Mouse (Mus musculus) embryonic facial prominence, embryonic 11.5 days (tissue): ENCODE measurements around the gene Tnfrsf1a. TPM values are rescaled to one million over a fixed set of nuclear protein-coding genes. Genes with fewer than 3 reads are reported as not detected.

Experiments used
- ATAC-seq: fragments of 200-750 bp; cut with Nextera tagmentation; replicated peaks from 2 replicates; pipeline ENCODE4 v1.8.0; 2017; ENCODE audit warnings: low read depth; ENCODE audit not compliant: insufficient number of reproducible peaks, low FRiP score, low TSS enrichment
- DNase-seq: peaks from one replicate; pipeline ENCODE4 v3.0.0-alpha.2; 2015; ENCODE audit warnings: low spot score
- H3K27ac ChIP-seq: fragments of 300-500 bp; sonication (generic); replicated peaks from 2 replicates; pipeline ENCODE4 v1.5.1; 2014; ENCODE audit warnings: mild to moderate bottlenecking, low read depth, low read length, control low read depth
- H3K27me3 ChIP-seq: fragments of 300-500 bp; sonication (generic); 2 replicates; pipeline ENCODE4 v1.6.1; 2014; ENCODE audit warnings: mild to moderate bottlenecking, low read length, moderate library complexity, mixed read lengths; ENCODE audit not compliant: control insufficient read depth, insufficient read depth
- H3K36me3 ChIP-seq: fragments of 300-500 bp; sonication (generic); replicated peaks from 2 replicates; pipeline ENCODE4 v1.6.1; 2014; ENCODE audit warnings: low read depth, mild to moderate bottlenecking, low read length, moderate library complexity, mixed read lengths; ENCODE audit not compliant: control insufficient read depth, insufficient read depth
- H3K4me1 ChIP-seq: fragments of 300-500 bp; sonication (generic); 2 replicates; pipeline ENCODE4 v1.6.1; 2014; ENCODE audit warnings: low read length, mixed read lengths; ENCODE audit not compliant: control insufficient read depth, insufficient read depth
- H3K4me2 ChIP-seq: fragments of 300-500 bp; sonication (generic); 2 replicates; pipeline ENCODE4 v1.6.1; 2014; ENCODE audit warnings: low read depth, mild to moderate bottlenecking, control low read depth, low read length, moderate library complexity
- H3K4me3 ChIP-seq: fragments of 300-500 bp; sonication (generic); 2 replicates; pipeline ENCODE4 v1.5.1; 2014; ENCODE audit warnings: low read depth, low read length, control low read depth
- H3K9ac ChIP-seq: fragments of 300-500 bp; sonication (generic); replicated peaks from 2 replicates; pipeline ENCODE4 v1.6.1; 2014; ENCODE audit warnings: mild to moderate bottlenecking, control low read depth, low read length
- H3K9me3 ChIP-seq: fragments of 300-500 bp; sonication (generic); replicated peaks from 2 replicates; pipeline ENCODE4 v1.6.1; 2016; ENCODE audit warnings: mild to moderate bottlenecking, low read length, inconsistent platforms, mixed read lengths; ENCODE audit not compliant: control insufficient read depth
- WGBS: fragments of 180-500 bp; shearing (Covaris S2); extraction: QIAGEN DNeasy Blood & Tissue Kit; methylation state at CpG from one replicate; pipeline ENCODE4 v1.1.7; 2014; 5-methylcytosine and 5-hydroxymethylcytosine counted together
- polyA plus RNA-seq: library from polyadenylated mRNA; unstranded; fragments of >200 nt; fragmentation: Nextera tagmentation; extraction: Ambion mirVana; gene quantifications from 2 replicates; pipeline ENCODE4 v1.2.1, GENCODE M21; 2014

Gene Tnfrsf1a
- polyA plus RNA-seq, 1 experiment from 2014 or later, result 39.5 TPM

DNA sequence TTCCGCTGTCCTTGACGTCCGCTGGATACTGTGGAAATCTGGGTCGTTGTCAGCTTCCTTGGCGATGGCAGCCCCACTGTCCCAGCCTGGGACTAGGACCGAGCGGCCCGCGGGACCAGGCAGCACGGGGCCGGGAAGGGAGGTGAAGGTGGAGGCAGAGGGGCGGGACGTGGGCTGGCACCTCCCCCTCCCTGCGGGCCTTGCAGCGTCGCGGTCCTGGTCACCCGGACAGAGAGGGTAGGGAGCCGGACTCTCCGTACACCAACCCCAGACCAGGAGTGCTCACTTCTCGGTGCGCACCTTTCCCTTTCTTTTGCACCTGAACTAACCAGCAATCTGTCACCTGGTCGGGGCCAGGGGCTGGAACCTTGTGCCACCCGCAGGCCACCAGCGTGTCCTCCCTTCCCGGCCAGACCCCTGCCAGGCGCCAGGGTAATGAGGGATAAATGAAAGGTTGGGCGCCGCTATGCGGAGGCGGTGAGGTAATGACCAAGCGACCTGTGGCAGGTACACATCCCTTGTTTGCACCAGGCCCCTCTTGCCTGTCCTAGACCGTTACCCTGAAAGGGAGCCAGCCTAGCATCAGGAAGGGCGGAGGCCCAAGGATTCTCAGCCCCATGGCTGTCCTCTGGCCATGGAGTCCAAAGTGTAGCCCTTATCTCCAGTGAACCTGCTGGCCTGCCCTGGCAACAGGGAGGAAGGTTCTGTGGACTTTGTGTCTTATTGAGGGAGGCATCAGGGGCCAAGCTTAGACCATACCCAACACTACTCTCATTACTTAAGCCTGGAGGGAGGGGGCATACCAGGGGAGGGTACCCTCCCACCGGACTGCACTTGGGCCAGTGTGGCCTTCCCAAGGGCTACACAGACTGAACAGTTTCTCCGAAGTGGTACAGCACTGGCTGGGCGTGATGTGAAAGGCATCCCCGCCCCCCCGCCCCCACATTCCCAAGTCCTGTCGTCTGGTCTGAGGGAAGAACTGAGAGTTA, 31.5 kb downstream of the Tnfrsf1a start, which contains the start of gene Plekhg6:
Gene Plekhg6 (minus strand): TSS at position 422 of the 989 bp plus-strand sequence.
- Histone ChIP-seq H3K9me3 (no peaks in the 10 kb centered on the region), H3K4me3 (peak within 1 kb of the TSS; percentile 27), H3K27me3 (peaks cover 39% of the 10 kb centered on the region), H3K4me2 (peak within 1 kb of the TSS; percentile 49), H3K27ac (no peak within 1 kb of the TSS), H3K9ac (peak within 1 kb of the TSS; percentile 3; the same call in 1 of the 2 replicates), H3K36me3 (no peaks in the 10 kb centered on the region), H3K4me1 (peaks cover 11% of the 10 kb centered on the region)
- ATAC-seq, result no peak
- WGBS, result 10% methylated on average over 40 of the region's 40 CpGs
- DNase-seq, result no peak

DNA sequence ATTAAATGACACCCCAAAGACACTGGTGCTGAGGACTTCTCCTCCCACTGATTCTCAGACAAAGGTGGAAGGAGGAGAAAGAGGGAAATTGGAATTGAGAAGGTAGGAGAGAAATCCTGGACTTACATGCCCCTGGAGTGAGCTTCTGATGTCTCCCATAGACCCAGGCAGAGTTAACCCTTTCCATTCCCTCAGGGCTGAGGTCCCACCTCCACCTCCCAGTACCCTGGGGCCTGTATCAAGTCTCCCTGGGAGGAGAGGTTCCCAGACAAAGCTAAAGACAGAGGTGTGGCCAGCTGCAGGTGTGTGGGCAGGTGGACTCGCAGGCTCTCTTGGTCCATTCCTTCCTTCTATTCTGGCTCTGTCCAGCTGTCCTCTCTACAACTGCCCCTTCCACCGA, 32.9 kb downstream of the Tnfrsf1a start:
- peaks cover 11% of the 10 kb centered on the region for H3K4me1 ChIP-seq
- H3K36me3 ChIP-seq, result no peaks in the 10 kb centered on the region
- WGBS, result 74% methylated on average over 2 of the region's 2 CpGs
- H3K9ac ChIP-seq, result no peak overlapping the region
- no peak for ATAC-seq
- no peak overlapping the region for H3K27ac ChIP-seq
- no peak overlapping the region for H3K4me2 ChIP-seq
- no peak overlapping the region for H3K4me3 ChIP-seq
- H3K27me3 ChIP-seq, result peaks cover 39% of the 10 kb centered on the region
- DNase-seq, result no peak
- no peaks in the 10 kb centered on the region for H3K9me3 ChIP-seq

DNA sequence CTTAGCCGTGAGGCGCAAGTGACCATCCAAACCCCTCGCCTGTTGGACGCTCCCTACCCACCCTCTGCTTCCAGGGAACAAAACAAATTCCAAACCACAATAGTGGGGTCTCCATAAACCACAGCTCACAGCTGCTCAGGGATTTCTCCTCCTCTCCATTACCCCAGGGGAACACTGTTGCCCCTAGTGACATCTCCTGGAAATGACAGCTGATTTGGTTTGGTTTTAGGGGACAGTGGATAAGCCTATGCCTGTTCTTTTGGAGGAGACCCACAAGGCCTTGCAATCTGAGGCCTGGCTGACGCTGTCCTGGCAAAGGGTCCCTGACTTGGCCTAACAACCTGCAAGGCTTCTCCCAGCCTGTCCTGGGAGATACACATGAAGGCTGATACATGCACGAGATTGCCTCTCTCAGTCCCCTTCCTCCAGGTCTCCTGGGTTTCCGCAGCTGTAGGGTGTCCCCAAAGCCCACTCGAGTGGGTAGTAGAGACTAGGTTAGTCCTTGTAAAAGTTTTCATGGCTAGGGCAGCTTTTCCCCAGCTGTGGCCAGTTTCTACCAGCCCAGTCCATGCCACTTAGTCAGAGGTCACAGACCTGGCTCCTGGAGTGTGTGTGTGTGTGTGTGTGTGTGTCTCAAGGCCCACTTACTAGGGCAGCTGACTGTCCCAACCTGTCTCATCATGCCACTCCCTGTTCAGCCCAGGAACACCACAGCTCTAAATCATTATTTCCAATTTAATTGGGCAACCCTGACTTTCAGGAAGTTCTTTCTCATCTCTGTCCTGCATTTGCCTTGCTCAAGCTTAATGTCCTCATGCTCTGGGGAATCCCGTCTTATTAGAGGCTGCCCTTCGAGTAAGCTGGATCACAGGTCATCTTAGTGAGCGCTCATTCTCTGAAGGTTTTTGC, 36.2 kb downstream of the Tnfrsf1a start:
- DNase-seq (peak; percentile 44), ATAC-seq (no peak)
- no peak overlapping the region for H3K4me2 ChIP-seq
- 64% methylated on average over 11 of the region's 11 CpGs for WGBS
- peaks cover 8% of the 10 kb centered on the region for H3K27me3 ChIP-seq
- H3K36me3 ChIP-seq, result no peaks in the 10 kb centered on the region
- no peak overlapping the region for H3K27ac ChIP-seq
- H3K9me3 ChIP-seq, result no peaks in the 10 kb centered on the region
- no peak overlapping the region for H3K4me3 ChIP-seq
- peaks cover 4% of the 10 kb centered on the region; the same call in 1 of the 2 replicates for H3K4me1 ChIP-seq
- no peak overlapping the region for H3K9ac ChIP-seq

DNA sequence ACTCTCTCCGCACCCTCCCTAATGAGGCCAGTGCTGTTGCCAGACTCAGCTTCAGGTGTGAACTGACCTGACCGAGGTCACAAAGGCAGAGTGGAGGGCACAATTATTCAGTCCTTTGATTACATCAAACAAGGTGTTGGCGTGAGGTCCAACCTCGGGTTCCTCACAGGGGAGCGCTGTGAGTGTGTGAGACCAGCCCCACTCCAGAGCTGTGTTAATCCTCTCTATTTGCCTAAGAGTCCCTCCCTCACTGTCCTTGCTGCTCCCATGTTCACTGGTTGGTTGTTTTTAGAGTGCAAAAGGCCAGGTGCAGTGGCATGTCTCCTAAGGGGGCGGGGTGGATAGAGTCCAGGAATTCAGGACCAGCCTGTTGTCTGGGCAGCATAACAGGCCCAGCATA, 36.9 kb downstream of the Tnfrsf1a start:
- ATAC-seq, result no peak
- Histone ChIP-seq H3K4me1 (no peaks in the 10 kb centered on the region), H3K4me3 (no peak overlapping the region), H3K36me3 (no peaks in the 10 kb centered on the region), H3K27ac (no peak overlapping the region), H3K4me2 (no peak overlapping the region), H3K9me3 (no peaks in the 10 kb centered on the region), H3K27me3 (peaks cover under 1% of the 10 kb centered on the region; the same call in 1 of the 2 replicates), H3K9ac (no peak overlapping the region)
- WGBS, result 72% methylated on average over 6 of the region's 6 CpGs
- no peak for DNase-seq

DNA sequence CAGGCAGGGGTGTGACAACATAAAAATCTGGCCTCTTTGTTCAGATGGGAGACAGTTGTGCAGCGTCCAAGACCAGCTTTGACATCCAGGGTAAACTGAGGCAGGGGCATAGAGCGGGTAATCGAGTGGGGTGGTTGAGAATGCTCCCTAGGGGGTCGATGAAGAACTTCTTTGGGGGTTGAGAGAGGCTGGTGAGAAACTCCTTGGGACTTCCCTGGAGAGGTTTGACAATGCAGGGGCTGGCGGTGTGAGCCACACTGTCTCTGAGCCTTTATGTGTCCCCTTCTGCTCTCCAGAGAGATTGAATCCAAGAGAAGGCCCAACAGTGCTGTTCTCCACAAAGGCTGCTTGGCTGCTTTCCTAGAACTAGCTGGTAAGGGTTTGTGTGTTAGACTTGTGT, 40.7 kb downstream of the Tnfrsf1a start:
- DNase-seq, result no peak
- WGBS, result 86% methylated on average over 5 of the region's 5 CpGs
- H3K27me3 ChIP-seq, result no peaks in the 10 kb centered on the region; the same call in 1 of the 2 replicates
- H3K4me3 ChIP-seq, result no peak overlapping the region
- no peaks in the 10 kb centered on the region for H3K36me3 ChIP-seq
- no peak for ATAC-seq
- H3K4me2 ChIP-seq, result no peak overlapping the region
- H3K4me1 ChIP-seq, result no peaks in the 10 kb centered on the region
- H3K9ac ChIP-seq, result no peak overlapping the region
- H3K27ac ChIP-seq, result no peak overlapping the region
- no peaks in the 10 kb centered on the region for H3K9me3 ChIP-seq

DNA sequence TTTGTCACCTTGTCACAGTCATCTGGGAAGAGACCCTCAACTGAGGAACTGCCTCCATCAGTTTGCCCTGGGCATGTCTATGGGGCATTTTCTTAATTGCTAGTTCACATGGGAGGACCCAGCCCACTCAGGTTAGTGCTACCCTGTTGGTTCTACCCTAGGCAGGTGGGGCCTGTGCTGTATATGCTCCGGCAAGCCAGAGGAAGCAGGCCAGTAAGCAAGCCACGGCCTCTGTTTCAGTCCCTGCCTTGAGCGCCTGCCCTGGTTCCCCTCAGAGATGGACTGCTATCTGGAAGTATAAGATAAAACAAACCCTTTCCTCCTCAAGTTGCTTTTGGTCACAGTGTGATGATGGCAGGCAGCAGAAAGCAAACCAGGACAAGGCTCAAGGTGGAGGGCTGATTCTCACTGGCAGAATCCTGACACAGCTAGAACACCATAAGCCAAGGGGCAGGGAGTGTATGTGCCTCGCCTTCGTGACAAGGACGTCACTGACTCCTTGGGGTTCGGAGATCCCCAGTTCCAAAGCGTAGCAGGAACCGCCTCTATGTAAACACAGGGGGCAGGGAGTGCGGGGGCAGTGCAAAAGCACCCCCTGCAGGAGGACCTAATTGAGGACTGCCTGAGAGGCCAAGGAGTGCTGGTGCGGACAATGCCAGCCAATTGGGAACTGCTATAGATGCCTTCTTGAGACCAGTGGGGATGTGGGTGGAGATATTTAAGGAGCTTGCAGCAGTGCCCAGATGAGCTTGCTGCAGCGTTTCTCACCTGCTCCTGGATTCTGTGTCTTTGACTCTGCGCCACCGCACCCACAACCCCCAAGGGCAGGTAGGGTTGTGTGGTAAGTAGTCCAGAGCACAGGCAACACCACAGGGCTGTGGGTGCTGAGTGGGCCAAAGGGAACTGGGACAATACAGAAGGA, 56.6 kb downstream of the Tnfrsf1a start:
- WGBS, result 54% methylated on average over 14 of the region's 14 CpGs

DNA sequence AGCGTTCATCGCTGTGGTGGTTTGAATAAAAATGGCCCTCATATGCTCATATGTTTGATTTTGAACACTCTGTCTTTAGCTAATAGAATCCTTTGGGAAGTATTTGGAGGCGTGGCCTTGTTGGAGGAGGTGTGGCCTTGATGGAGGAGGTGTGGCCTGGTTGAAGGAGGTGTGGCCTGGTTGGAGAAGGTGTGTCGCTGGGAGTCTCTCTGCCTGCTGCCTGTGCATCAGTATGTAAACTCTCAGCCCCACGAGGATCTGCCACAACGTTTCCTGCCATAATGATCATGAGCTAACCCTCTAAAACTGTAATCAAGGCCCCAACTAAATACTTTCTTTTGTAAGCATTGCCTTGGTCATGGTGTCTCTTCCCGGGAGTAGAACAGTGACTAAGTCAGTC, 58.1 kb downstream of the Tnfrsf1a start:
- Histone ChIP-seq H3K4me2 (no peak overlapping the region), H3K4me3 (no peak overlapping the region), H3K36me3 (no peaks in the 10 kb centered on the region), H3K9me3 (no peaks in the 10 kb centered on the region), H3K27ac (no peak overlapping the region), H3K4me1 (no peaks in the 10 kb centered on the region), H3K9ac (no peak overlapping the region), H3K27me3 (no peaks in the 10 kb centered on the region)
- WGBS, result 83% methylated on average over 7 of the region's 7 CpGs
- no peak for DNase-seq
- ATAC-seq, result no peak

More for the DNA sequence above, 56.6 kb downstream of the Tnfrsf1a start:
- no peak for ATAC-seq
- Histone ChIP-seq H3K27me3 (no peaks in the 10 kb centered on the region), H3K4me2 (no peak overlapping the region), H3K9ac (no peak overlapping the region), H3K36me3 (no peaks in the 10 kb centered on the region), H3K4me1 (no peaks in the 10 kb centered on the region), H3K9me3 (no peaks in the 10 kb centered on the region), H3K27ac (no peak overlapping the region), H3K4me3 (no peak overlapping the region)
- no peak for DNase-seq
